Mouse (Mus musculus) midbrain, embryonic 11.5 days (tissue): ENCODE measurements around the gene Arnt2. TPM values are rescaled to one million over a fixed set of nuclear protein-coding genes. Genes with fewer than 3 reads are reported as not detected.

Source experiments
- ATAC-seq: fragments of 200-750 bp; cut with Nextera tagmentation; 2 replicates; pipeline ENCODE4 v1.8.0; 2017; ENCODE audit warnings: moderate TSS enrichment, moderate library complexity; ENCODE audit not compliant: low FRiP score
- DNase-seq: peaks from one replicate; pipeline ENCODE4 v3.0.0; 2015; ENCODE audit warnings: low spot score; ENCODE audit errors: missing footprints
- H3K27ac ChIP-seq: fragments of 300-500 bp; sonication (generic); 2 replicates; pipeline ENCODE4 v1.5.1; 2014; ENCODE audit warnings: low read depth, low read length
- H3K27me3 ChIP-seq: fragments of 300-500 bp; sonication (generic); 2 replicates; pipeline ENCODE4 v1.6.1; 2014; ENCODE audit warnings: mild to moderate bottlenecking, low read length, moderate library complexity, mixed read lengths; ENCODE audit not compliant: control insufficient read depth, insufficient read depth
- H3K36me3 ChIP-seq: fragments of 300-500 bp; sonication (generic); 2 replicates; pipeline ENCODE4 v1.6.1; 2014; ENCODE audit warnings: mild to moderate bottlenecking, low read length, moderate library complexity, mixed read lengths; ENCODE audit not compliant: control insufficient read depth, insufficient read depth
- H3K4me1 ChIP-seq: fragments of 300-500 bp; sonication (generic); 2 replicates; pipeline ENCODE4 v1.6.1; 2014; ENCODE audit warnings: low read length; ENCODE audit not compliant: control insufficient read depth, insufficient read depth
- H3K4me2 ChIP-seq: fragments of 300-500 bp; sonication (generic); 2 replicates; pipeline ENCODE4 v1.6.1; 2014; ENCODE audit warnings: mild to moderate bottlenecking, moderate library complexity
- H3K4me3 ChIP-seq: fragments of 300-500 bp; sonication (generic); 2 replicates; pipeline ENCODE4 v1.5.1; 2014; ENCODE audit warnings: low read depth, low read length
- H3K9ac ChIP-seq: fragments of 300-500 bp; sonication (generic); 2 replicates; pipeline ENCODE4 v1.6.1; 2014; ENCODE audit warnings: low read length
- H3K9me3 ChIP-seq: fragments of 300-500 bp; sonication (generic); 2 replicates; pipeline ENCODE4 v1.6.1; 2016; ENCODE audit warnings: low read length; ENCODE audit not compliant: control insufficient read depth
- WGBS: fragments of 180-500 bp; shearing (Covaris S2); extraction: QIAGEN DNeasy Blood & Tissue Kit; methylation state at CpG from one replicate; pipeline ENCODE4 v1.1.7; 2014; 5-methylcytosine and 5-hydroxymethylcytosine counted together
- polyA plus RNA-seq: library from polyadenylated mRNA; unstranded; fragments of >200 nt; fragmentation: Nextera tagmentation; extraction: Ambion mirVana; gene quantifications from 2 replicates; pipeline ENCODE4 v1.2.1, GENCODE M21; 2014

Gene Arnt2
- polyA plus RNA-seq, 1 experiment from 2014 or later: 36.4 TPM

DNA sequence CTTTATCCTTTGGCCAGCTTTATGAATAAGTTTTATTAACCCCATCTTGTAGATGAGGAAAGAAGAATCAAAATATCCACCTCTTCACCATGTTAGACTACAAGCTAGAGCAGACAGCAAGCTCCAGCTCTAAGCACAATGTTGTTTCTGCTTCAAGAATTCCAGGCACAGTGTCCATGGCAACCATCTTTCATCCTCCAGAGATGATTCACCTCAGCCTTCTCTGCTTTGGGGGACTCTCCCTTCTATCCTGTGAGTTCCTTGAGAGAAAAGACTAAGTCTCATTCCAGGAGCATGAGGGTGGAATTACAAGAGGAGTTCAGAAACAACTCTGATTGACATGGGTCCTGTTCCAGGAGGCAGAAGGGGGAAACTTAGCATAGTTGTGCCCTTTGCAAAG, 22.2 kb upstream of the Arnt2 start:
- H3K4me1 ChIP-seq: peaks cover 5% of the 10 kb centered on the region; the same call in 1 of the 2 replicates
- no peak overlapping the region for H3K4me3 ChIP-seq
- no peak overlapping the region for H3K27ac ChIP-seq
- no peaks in the 10 kb centered on the region for H3K9me3 ChIP-seq
- ATAC-seq: no peak; the same call in 1 of the 2 replicates
- H3K4me2 ChIP-seq: no peak overlapping the region
- H3K9ac ChIP-seq: no peak overlapping the region
- no peaks in the 10 kb centered on the region for H3K27me3 ChIP-seq
- no peak for DNase-seq
- no peaks in the 10 kb centered on the region for H3K36me3 ChIP-seq

DNA sequence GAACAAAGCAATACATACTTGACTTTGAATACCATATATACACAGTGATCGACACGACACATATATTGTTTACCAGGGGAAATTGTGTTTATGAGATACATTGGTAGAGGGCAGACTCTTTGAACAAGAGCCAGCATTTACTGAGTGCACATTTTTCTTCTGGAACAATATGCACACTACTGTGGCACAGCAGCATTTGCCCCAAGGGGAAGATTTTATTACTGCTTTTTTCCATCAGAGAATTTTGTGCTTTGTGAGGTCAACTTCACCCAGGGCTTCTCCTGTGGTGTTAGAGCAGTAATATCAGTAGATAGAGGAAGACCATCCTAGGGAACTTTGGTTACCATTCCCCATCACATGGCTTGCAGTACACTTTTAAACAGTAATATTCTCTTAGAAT, 17.2 kb upstream of the Arnt2 start:
- no peak for DNase-seq
- WGBS: 96% methylated on average over 2 of the region's 2 CpGs
- Histone ChIP-seq H3K4me3 (no peak overlapping the region), H3K9me3 (no peaks in the 10 kb centered on the region), H3K27ac (no peak overlapping the region), H3K36me3 (no peaks in the 10 kb centered on the region), H3K4me2 (no peak overlapping the region), H3K27me3 (no peaks in the 10 kb centered on the region), H3K9ac (no peak overlapping the region), H3K4me1 (peaks cover 5% of the 10 kb centered on the region; the same call in 1 of the 2 replicates)
- ATAC-seq: no peak

DNA sequence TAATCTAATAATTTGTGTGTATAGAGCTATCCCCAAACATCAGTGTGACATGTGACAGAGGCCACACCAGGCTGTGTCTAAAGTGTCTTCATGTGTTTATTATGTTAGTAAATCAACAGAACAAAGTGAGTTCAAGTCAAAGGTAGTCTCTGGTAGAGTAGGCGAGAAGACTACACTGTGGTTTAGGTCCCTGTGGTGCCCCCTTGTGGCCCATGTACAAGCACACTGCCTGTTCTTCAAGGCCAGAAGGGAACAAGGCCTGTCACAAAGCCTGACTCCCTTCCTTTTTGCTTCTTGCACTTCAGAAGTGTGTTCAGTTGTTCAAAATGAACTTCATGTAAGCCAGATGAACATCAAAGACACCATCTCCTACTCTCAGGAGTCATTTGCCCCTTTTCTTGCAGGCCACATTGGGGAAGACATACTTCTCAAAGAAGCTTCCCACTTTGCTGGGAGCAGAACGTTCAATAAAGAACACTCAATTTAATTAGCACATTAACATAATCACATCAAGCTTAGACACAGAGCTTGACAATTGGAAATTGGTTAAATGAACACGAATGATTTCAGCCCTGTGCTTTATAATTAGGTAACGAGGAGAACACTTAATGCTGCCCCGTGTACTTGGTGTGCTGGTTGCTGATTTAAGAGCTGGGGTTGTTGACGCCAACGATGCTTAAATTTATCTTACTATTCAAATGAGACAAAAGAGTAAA, 14.9 kb upstream of the Arnt2 start:
- 72% methylated on average over 7 of the region's 7 CpGs for WGBS
- no peaks in the 10 kb centered on the region for H3K27me3 ChIP-seq
- DNase-seq (no peak), ATAC-seq (no peak)
- no peak overlapping the region for H3K4me3 ChIP-seq
- no peaks in the 10 kb centered on the region for H3K9me3 ChIP-seq
- H3K4me1 ChIP-seq: no peaks in the 10 kb centered on the region
- no peak overlapping the region for H3K27ac ChIP-seq
- no peaks in the 10 kb centered on the region for H3K36me3 ChIP-seq
- no peak overlapping the region for H3K4me2 ChIP-seq
- H3K9ac ChIP-seq: no peak overlapping the region

DNA sequence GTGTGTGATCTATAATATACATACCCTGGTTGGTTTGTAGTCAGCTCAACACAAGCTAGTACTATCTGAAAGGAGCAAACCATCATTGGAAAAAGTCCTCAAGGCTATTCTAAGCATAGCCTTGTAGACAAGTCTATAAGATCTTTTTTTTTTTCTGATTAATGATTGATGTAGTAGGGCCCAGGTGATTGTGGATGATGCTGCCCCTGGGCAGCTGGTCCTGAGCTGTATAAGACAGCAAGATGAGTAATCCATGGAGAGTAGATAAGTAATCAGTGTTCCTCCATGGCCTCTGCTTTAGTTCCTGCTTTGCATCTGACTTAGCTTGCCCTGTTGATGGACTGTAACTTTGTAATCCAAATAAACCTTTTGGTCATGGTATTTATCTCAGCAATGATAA, 11.8 kb upstream of the Arnt2 start:
- H3K9me3 ChIP-seq: no peaks in the 10 kb centered on the region
- no peak for ATAC-seq
- no peaks in the 10 kb centered on the region for H3K36me3 ChIP-seq

DNA sequence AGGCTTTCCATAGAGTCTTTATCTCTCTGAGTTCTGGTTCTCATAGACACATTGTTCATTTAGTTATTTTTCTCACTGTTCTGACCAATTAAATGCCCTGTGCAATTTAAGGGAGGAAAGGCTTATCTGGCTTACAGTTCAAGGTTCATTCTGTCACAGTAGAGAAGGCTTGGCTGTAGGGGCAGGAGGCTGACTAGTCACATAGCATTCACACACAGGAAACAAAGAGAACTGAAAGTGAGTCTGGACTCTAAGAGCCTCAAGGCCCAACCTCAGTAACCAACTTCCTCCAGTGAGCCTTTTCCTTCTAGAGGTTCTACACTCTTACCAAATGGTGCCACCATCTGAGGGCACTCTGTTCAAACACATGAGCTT, 11.3 kb upstream of the Arnt2 start:
- H3K4me2 ChIP-seq: no peak overlapping the region
- no peaks in the 10 kb centered on the region for H3K9me3 ChIP-seq
- ATAC-seq (no peak), DNase-seq (no peak)
- no peaks in the 10 kb centered on the region for H3K4me1 ChIP-seq
- H3K27me3 ChIP-seq: no peaks in the 10 kb centered on the region
- H3K27ac ChIP-seq: no peak overlapping the region
- H3K9ac ChIP-seq: no peak overlapping the region
- H3K36me3 ChIP-seq: no peaks in the 10 kb centered on the region
- H3K4me3 ChIP-seq: no peak overlapping the region

More for the DNA sequence above, 11.8 kb upstream of the Arnt2 start:
- Histone ChIP-seq H3K9ac (no peak overlapping the region), H3K4me2 (no peak overlapping the region), H3K4me3 (no peak overlapping the region), H3K4me1 (no peaks in the 10 kb centered on the region), H3K27me3 (no peaks in the 10 kb centered on the region), H3K27ac (no peak overlapping the region)
- DNase-seq: no peak

DNA sequence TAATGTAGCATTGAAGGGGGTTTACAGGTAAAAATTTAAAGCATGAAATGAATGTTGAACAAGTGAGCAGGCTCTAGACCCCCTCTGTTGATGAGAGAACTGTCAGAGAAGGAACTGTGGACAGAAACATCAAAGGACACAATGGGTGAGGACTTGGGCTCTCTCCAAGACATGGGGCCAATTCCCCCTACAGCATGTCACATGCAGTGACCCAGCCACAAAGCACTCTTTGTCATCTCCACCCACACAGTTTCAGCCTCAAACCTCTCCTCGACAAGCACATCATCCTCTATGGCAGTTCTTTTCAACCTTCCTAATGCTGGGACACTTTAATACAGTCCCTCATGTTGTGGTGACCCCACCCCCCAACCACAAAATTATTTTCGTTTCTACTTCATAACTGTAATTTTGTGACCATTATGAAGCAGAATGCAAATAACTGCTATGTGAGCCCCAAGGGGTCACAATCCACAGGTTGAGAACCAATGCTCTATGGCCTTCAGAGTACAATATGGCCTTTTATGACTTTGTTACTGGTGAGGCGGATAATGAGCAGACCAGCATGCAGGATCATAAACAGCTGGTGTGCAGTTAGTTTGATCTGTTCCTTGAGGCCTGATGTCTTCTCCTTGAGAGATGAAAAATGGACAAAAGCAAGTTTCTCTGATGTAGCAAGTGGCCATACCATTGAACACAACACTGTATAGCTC, 10.8 kb upstream of the Arnt2 start:
- no peak for DNase-seq
- ATAC-seq: no peak
- Histone ChIP-seq H3K27ac (no peak overlapping the region), H3K4me1 (no peaks in the 10 kb centered on the region), H3K9me3 (no peaks in the 10 kb centered on the region), H3K9ac (no peak overlapping the region), H3K36me3 (no peaks in the 10 kb centered on the region), H3K4me2 (no peak overlapping the region), H3K27me3 (no peaks in the 10 kb centered on the region), H3K4me3 (no peak overlapping the region)
- 72% methylated on average over 3 of the region's 3 CpGs for WGBS

DNA sequence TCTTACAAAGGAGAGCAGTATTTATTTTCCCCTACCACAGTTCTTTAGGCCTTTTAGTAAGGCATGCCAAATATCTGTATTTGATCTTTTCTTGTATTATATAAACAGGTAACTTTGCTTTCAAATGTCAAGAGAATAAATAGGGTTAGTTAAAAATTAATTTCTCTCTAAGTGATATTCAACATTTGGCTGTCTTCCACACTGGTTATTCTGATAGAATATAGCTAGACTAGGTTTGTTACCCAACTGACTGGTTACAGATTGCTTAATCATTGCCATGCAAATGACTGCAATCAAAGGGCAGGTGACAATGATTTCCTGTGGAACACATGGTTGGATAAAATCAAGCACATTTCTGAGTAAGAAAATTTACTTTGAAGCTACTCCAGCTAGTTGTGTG, 7.5 kb upstream of the Arnt2 start:
- Histone ChIP-seq H3K27me3 (no peaks in the 10 kb centered on the region), H3K9ac (no peak overlapping the region), H3K4me3 (no peak overlapping the region), H3K4me2 (no peak overlapping the region), H3K9me3 (no peaks in the 10 kb centered on the region), H3K27ac (no peak overlapping the region), H3K4me1 (no peaks in the 10 kb centered on the region), H3K36me3 (no peaks in the 10 kb centered on the region)
- ATAC-seq: no peak
- no peak for DNase-seq

DNA sequence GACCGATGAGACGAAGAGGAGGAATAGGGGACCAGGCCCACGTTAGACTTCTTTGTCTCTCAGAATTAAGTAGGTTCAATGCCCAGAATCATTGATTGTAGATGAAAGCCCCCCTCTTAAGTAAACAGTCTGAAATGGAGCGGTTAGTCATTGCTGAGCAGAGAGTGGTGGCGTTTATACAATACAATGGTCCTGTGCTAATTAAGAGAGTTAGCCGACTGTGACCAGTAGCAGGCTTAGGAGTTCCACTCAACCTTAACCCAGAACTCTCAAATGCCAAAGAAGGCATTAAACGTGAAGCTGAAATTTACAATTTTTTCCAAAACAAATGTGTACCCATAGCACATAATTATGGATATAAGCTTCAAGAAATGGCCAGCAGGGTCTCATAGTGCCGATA, 2.6 kb upstream of the Arnt2 start:
- no peak overlapping the region for H3K27ac ChIP-seq
- WGBS: 35% methylated on average over 8 of the region's 8 CpGs
- peaks cover 16% of the 10 kb centered on the region for H3K4me1 ChIP-seq
- H3K4me3 ChIP-seq: no peak overlapping the region
- H3K27me3 ChIP-seq: no peaks in the 10 kb centered on the region
- no peaks in the 10 kb centered on the region for H3K36me3 ChIP-seq
- H3K9ac ChIP-seq: no peak overlapping the region
- ATAC-seq (no peak), DNase-seq (no peak)
- no peak overlapping the region for H3K4me2 ChIP-seq
- no peaks in the 10 kb centered on the region for H3K9me3 ChIP-seq

DNA sequence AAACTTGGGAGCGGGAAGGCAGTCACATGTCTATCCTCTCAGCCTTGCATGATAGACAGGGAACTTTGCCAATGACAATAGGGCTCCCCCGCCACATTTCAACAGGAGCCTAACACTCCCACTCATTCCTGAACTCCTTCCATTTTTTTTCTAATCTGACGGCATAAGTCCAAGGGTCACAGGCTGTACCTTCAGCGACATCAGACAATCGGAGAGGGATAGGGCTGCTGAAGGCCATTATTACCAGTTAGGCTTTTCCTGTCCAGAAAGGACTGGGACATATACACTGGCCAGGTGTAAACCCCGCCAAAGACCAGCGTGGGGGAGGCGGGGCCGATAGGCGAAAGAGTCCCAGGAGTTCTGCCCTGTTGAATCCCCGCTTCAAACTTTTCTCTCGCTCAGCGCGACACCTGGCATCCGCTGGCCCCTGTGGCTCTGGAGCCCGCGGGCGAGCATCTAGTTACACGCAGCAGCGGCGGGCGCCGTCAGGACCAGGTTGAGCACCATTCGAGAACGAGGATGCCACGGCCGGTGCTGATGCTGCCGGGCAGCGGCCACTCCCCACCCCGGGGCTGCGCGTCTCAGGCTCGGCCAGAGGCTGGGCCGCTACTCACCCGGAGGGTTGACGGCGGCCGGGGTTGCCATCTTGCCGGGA, 608 bp downstream of the Arnt2 start:
- H3K27ac ChIP-seq: peak overlapping the region; percentile 90
- ATAC-seq (peak; percentile 36; the same call in 1 of the 2 replicates), DNase-seq (peak; percentile 96)
- peak overlapping the region; percentile 76 for H3K4me2 ChIP-seq
- no peaks in the 10 kb centered on the region for H3K27me3 ChIP-seq
- peak overlapping the region; percentile 98 for H3K9ac ChIP-seq
- 2% methylated on average over 39 of the region's 39 CpGs for WGBS
- H3K9me3 ChIP-seq: no peaks in the 10 kb centered on the region
- peaks cover 23% of the 10 kb centered on the region for H3K4me1 ChIP-seq
- H3K4me3 ChIP-seq: peak overlapping the region; percentile 74
- H3K36me3 ChIP-seq: no peaks in the 10 kb centered on the region
